Mouse (Mus musculus) liver, embryonic 16.5 days (tissue): ENCODE measurements around the gene Tlx2. TPM values are rescaled to one million over a fixed set of nuclear protein-coding genes. Genes with fewer than 3 reads are reported as not detected.

Source experiments
- ATAC-seq: fragments of 200-750 bp; cut with Nextera tagmentation; 2 replicates; pipeline ENCODE4 v1.8.0; 2017; ENCODE audit warnings: low read depth, mild to moderate bottlenecking, moderate number of reproducible peaks, moderate library complexity
- H3K27ac ChIP-seq: fragments of 300-500 bp; sonication (generic); 2 replicates; pipeline ENCODE4 v1.5.1; 2014; ENCODE audit warnings: mild to moderate bottlenecking, low read length
- H3K27me3 ChIP-seq: fragments of 300-500 bp; sonication (generic); 2 replicates; pipeline ENCODE4 v1.6.1; 2014; ENCODE audit warnings: low read depth, low read length, mixed read lengths; ENCODE audit not compliant: control insufficient read depth, insufficient read depth
- H3K36me3 ChIP-seq: fragments of 300-500 bp; sonication (generic); 2 replicates; pipeline ENCODE4 v1.6.1; 2014; ENCODE audit warnings: mild to moderate bottlenecking; ENCODE audit not compliant: control insufficient read depth, insufficient read depth
- H3K4me1 ChIP-seq: fragments of 300-500 bp; sonication (generic); 2 replicates; pipeline ENCODE4 v1.6.1; 2014; ENCODE audit warnings: low read depth, low read length, mixed read lengths; ENCODE audit not compliant: control insufficient read depth
- H3K4me2 ChIP-seq: fragments of 300-500 bp; sonication (generic); 2 replicates; pipeline ENCODE4 v1.6.1; 2014; ENCODE audit warnings: low read depth, low read length, mixed read lengths
- H3K4me3 ChIP-seq: fragments of 300-500 bp; sonication (generic); 2 replicates; pipeline ENCODE4 v1.5.1; 2014; ENCODE audit warnings: low read depth, mild to moderate bottlenecking, low read length
- H3K9ac ChIP-seq: fragments of 300-500 bp; sonication (generic); 2 replicates; pipeline ENCODE4 v1.6.1; 2014; ENCODE audit warnings: low read depth, low read length
- H3K9me3 ChIP-seq: fragments of 300-500 bp; sonication (generic); replicated peaks from 2 replicates; pipeline ENCODE4 v1.6.1; 2016; ENCODE audit warnings: low read length; ENCODE audit not compliant: control insufficient read depth
- WGBS: fragments of 180-500 bp; shearing (Covaris S2); extraction: QIAGEN DNeasy Blood & Tissue Kit; methylation state at CpG from one replicate; pipeline ENCODE4 v1.1.7; 2014; ENCODE audit not compliant: insufficient replicate concordance; 5-methylcytosine and 5-hydroxymethylcytosine counted together
- polyA plus RNA-seq: library from polyadenylated mRNA; unstranded; fragments of >200 nt; fragmentation: Nextera tagmentation; extraction: Ambion mirVana; gene quantifications from 2 replicates; pipeline ENCODE4 v1.2.1, GENCODE M21; 2015

Gene Tlx2
- polyA plus RNA-seq, result not detected in 2 replicates

DNA sequence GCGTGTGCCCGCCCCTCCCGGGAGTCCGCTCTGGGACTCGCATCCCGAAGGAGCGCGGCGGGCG is at the start of gene Tlx2:
TSS of gene Tlx2 (minus strand) at position 47 of the 64 bp plus-strand sequence.
- no peak within 1 kb of the TSS for H3K4me2 ChIP-seq
- no peak within 1 kb of the TSS for H3K27ac ChIP-seq
- WGBS, result 0% methylated on average over 10 of the region's 10 CpGs
- H3K4me3 ChIP-seq, result peak within 1 kb of the TSS; percentile 34
- H3K4me1 ChIP-seq, result peaks cover 19% of the 10 kb centered on the region
- ATAC-seq, result no peak
- H3K36me3 ChIP-seq, result no peaks in the 10 kb centered on the region
- H3K9ac ChIP-seq, result no peak within 1 kb of the TSS
- peaks cover 98% of the 10 kb centered on the region for H3K27me3 ChIP-seq
- H3K9me3 ChIP-seq, result no peaks in the 10 kb centered on the region

DNA sequence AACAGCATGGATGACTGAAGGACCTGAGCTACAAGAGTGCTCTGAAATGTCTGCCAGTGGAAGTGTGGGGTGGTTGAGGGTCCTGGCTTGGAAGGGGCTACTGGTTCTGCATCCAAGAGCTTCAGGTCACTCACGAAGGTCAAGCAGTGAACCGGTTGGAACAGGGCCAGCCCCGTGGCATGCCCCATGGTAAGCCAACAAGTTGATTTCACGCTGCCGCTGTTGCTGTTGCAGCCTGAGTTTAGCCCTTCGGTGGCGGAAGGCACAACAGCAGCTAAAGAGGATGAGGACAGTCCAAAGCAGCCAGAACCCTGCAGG is 49.6 kb upstream of the Tlx2 start:
- ATAC-seq, result no peak
- Histone ChIP-seq H3K27ac (no peak overlapping the region), H3K4me2 (no peak overlapping the region), H3K9me3 (no peaks in the 10 kb centered on the region), H3K36me3 (peaks cover 8% of the 10 kb centered on the region; the same call in 1 of the 2 replicates), H3K9ac (no peak overlapping the region), H3K4me3 (no peak overlapping the region), H3K4me1 (peaks cover 49% of the 10 kb centered on the region), H3K27me3 (no peaks in the 10 kb centered on the region)
- WGBS, result 84% methylated on average over 7 of the region's 7 CpGs

DNA sequence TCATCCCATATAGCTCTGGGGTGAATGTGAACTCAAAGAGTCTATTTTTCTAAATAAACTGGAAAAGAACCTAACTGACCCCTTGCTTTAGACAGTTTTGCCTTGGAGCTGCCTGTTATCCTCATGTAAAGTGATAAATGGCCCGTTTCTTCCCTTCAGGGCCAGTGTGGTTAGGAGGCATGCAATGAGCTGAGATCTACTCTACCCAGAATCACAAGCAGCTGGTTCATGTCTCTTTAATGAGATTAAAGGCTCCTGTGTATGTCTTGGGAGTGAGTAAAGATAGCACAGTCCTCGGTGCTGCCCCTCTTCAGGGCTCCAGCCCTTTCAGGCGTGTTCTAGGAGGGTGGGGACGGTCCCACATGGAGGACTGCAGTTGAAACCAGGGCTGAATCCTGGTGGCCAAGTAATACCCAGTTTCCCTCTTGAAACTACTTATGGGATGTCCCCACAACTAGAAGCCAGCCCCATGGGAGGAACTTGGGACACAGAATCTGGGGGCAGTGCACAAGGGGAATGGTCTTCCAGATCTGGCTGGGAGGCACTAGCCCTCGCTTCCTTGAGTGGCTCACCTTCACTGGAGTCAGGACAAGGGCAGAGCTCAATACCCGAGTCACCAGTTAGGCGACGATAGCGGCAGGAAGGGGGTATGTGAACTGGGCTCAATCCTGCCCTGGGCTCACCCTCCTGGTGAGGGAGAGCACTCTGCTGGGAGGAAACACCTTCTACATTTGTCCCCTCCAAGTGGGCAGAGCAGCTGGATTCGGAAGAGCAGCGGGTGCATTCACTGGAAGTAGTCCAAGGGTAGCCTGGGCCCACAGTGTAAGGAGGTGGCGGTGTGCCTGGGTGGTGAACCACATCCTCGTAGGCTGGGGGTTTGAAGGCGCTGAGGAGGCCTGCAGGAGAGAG is 49.0 kb upstream of the Tlx2 start:
- no peak overlapping the region for H3K4me2 ChIP-seq

DNA sequence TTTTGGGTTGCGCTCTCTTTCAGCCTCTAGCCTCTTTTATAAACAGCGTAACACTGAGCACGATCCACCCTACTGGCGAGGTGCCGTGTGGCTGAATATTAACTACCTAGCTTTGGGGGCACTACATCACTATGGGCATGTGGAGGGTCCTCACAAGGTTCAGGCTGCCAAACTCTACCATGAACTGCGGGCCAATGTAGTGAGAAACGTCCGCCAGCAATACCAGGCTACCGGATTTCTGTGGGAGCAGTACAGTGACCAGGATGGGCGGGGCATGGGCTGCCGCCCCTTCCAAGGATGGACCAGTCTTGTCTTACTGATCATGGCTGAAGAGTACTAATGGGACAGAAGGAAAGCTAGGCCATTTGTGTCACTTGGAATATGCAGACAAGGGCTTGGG is 48.3 kb upstream of the Tlx2 start:
- Histone ChIP-seq H3K9ac (no peak overlapping the region), H3K36me3 (peaks cover 8% of the 10 kb centered on the region; the same call in 1 of the 2 replicates), H3K27ac (no peak overlapping the region), H3K4me2 (no peak overlapping the region), H3K27me3 (no peaks in the 10 kb centered on the region), H3K4me3 (no peak overlapping the region), H3K9me3 (no peaks in the 10 kb centered on the region), H3K4me1 (peaks cover 49% of the 10 kb centered on the region)
- no peak for ATAC-seq
- 82% methylated on average over 11 of the region's 11 CpGs for WGBS

More for the DNA sequence above, 49.0 kb upstream of the Tlx2 start:
- no peaks in the 10 kb centered on the region for H3K9me3 ChIP-seq
- H3K4me1 ChIP-seq, result peaks cover 51% of the 10 kb centered on the region
- no peaks in the 10 kb centered on the region for H3K27me3 ChIP-seq
- H3K36me3 ChIP-seq, result peaks cover 8% of the 10 kb centered on the region; the same call in 1 of the 2 replicates
- no peak overlapping the region for H3K9ac ChIP-seq
- no peak overlapping the region for H3K27ac ChIP-seq
- WGBS, result 63% methylated on average over 14 of the region's 14 CpGs
- ATAC-seq, result no peak
- H3K4me3 ChIP-seq, result no peak overlapping the region

DNA sequence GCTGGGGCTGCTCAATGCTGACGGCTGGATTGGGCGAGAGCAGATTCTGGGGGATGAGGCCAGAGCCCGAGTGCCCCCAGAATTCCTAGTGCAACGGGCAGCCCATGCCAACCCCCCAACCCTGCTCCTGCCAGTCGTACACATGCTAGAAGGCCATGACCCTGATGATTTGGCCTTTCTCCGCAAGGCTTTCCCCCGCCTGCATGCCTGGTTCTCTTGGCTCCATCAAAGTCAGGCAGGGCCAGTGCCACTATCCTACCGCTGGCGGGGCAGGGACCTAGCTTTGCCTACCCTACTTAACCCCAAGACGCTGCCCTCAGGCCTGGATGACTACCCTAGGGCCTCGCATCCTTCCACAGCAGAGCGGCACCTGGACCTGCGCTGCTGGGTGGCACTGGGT is 47.5 kb upstream of the Tlx2 start:
- H3K4me3 ChIP-seq, result no peak overlapping the region
- peaks cover 8% of the 10 kb centered on the region; the same call in 1 of the 2 replicates for H3K36me3 ChIP-seq
- H3K9ac ChIP-seq, result no peak overlapping the region
- no peak for ATAC-seq
- H3K4me2 ChIP-seq, result no peak overlapping the region
- no peaks in the 10 kb centered on the region for H3K9me3 ChIP-seq
- H3K4me1 ChIP-seq, result peaks cover 46% of the 10 kb centered on the region
- H3K27ac ChIP-seq, result no peak overlapping the region
- no peaks in the 10 kb centered on the region for H3K27me3 ChIP-seq
- 84% methylated on average over 13 of the region's 13 CpGs for WGBS

DNA sequence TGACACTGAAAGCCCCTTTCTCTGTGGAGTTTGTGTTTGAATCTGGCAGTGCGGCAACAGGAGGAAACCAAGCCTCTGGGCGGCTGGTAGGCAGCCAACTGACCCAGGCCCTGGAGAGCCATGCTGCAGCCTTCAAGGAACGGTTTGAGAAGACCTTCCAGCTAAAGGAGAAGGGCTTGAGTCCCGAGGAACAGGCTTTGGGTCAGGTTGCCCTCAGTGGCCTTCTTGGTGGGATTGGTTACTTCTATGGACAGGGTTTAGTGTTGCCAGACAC is 47.0 kb upstream of the Tlx2 start:
- 75% methylated on average over 4 of the region's 4 CpGs for WGBS
- H3K4me1 ChIP-seq, result peaks cover 40% of the 10 kb centered on the region
- no peak overlapping the region for H3K27ac ChIP-seq
- no peaks in the 10 kb centered on the region for H3K9me3 ChIP-seq
- no peak for ATAC-seq
- no peak overlapping the region for H3K9ac ChIP-seq
- no peaks in the 10 kb centered on the region for H3K27me3 ChIP-seq
- H3K36me3 ChIP-seq, result peaks cover 8% of the 10 kb centered on the region; the same call in 1 of the 2 replicates
- H3K4me3 ChIP-seq, result no peak overlapping the region
- no peak overlapping the region for H3K4me2 ChIP-seq

DNA sequence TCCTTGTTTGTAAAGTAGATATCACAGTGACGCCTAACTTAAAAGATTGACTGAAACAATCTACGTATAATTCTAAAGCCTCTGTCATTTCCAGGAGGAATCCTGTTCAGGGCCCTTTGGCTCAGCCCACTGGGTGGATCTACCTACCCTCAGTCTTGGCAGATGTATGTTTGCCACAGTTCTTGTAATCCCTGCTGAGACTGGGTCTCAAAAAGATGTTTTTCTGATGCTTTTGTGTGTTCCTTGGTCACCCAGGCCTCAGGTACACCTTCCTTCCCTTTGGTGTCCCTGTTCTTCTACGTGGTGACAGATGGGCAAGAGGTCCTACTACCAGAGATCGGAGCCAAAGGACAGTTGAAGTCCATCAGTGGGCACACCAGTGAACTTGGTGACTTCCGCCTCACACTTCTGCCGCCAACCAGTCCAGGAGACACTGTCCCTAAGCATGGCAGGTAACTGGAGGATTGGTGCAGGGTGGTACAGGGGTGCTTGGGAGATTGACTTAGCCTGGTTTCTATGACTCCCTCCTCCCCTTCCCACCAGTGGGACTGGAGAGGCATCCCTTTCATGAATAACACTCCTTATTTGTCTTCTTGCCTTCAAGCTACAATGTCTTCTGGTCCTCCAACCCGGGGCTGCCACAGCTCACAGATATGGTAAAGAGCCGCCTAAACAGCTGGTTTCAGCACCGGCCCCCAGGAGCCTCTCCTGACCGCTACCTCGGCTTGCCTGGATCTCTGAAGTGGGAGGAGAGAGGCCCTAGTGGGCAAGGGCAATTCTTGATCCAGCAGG is 46.5 kb upstream of the Tlx2 start:
- Histone ChIP-seq H3K27me3 (no peaks in the 10 kb centered on the region), H3K4me1 (peaks cover 41% of the 10 kb centered on the region), H3K4me3 (peak overlapping the region; percentile 82), H3K9ac (peak overlapping the region; percentile 86), H3K4me2 (peak overlapping the region; percentile 99), H3K36me3 (peaks cover 8% of the 10 kb centered on the region; the same call in 1 of the 2 replicates), H3K27ac (peak overlapping the region; percentile 93; the same call in 1 of the 2 replicates), H3K9me3 (no peaks in the 10 kb centered on the region)
- ATAC-seq, result no peak
- 66% methylated on average over 11 of the region's 11 CpGs for WGBS

DNA sequence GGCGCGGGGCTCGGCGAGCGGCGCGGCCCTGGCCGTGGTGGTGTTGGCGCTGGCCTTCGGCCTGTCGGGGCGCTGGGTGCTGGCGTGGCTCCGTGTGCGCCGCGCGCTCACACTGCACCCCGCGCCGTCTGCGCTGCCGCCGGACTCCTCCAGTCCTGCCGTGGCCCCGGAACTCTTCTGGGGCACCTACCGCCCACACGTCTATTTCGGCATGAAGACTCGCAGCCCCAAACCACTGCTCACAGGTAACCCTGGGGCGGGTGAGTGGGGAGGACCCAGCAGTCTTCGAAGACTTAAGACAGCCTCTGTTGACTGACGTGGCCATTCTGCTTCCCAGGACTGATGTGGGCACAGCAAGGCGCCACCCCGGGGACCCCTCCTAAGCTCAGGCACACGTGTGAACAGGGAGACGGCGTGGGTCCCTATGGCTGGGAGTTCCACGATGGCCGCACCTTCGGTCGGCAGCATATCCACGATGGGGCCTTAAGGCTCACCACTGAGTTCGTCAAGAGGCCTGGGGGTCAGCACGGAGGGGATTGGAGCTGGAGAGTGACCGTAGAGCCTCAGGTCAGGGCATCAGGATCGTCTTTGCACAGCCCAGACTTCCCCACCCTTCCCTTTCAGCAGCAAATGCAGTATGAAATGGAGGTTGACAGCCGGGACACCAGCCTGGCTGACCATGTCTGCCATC is 45.7 kb upstream of the Tlx2 start:
- no peak; the same call in 1 of the 2 replicates for ATAC-seq
- H3K36me3 ChIP-seq, result peaks cover 8% of the 10 kb centered on the region; the same call in 1 of the 2 replicates
- peak overlapping the region; percentile 99 for H3K4me2 ChIP-seq
- no peaks in the 10 kb centered on the region for H3K9me3 ChIP-seq
- H3K9ac ChIP-seq, result peak overlapping the region; percentile 86
- H3K27ac ChIP-seq, result peak overlapping the region; percentile 93
- no peaks in the 10 kb centered on the region for H3K27me3 ChIP-seq
- H3K4me3 ChIP-seq, result peak overlapping the region; percentile 82
- under 1% methylated on average over 48 of the region's 48 CpGs for WGBS
- H3K4me1 ChIP-seq, result peaks cover 46% of the 10 kb centered on the region
